Mouse (Mus musculus) megakaryocyte, embryonic 14.5 days (primary cell): ENCODE measurements around the gene Cstad. TPM values are rescaled to one million over a fixed set of nuclear protein-coding genes. Genes with fewer than 3 reads are reported as not detected.

ENCODE experiments used
- H3K27me3 ChIP-seq: replicated peaks from 2 replicates; pipeline ENCODE3; 2012; ENCODE audit warnings: inconsistent platforms
- H3K36me3 ChIP-seq: replicated peaks from 2 replicates; pipeline ENCODE3; 2012; ENCODE audit warnings: low read length, inconsistent platforms, mixed read lengths
- H3K4me1 ChIP-seq: 2 replicates; pipeline ENCODE4 v1.6.1; 2012; ENCODE audit warnings: inconsistent platforms
- H3K4me3 ChIP-seq: replicated peaks from 2 replicates; pipeline ENCODE3; 2012; ENCODE audit warnings: moderate library complexity, mild to moderate bottlenecking, inconsistent platforms
- H3K9me3 ChIP-seq: 2 replicates; pipeline ENCODE4 v1.6.1; 2012; ENCODE audit warnings: inconsistent platforms
- FLI1 ChIP-seq: IDR thresholded peaks from 2 replicates; pipeline ENCODE4 v1.6.1; 2012; ENCODE audit warnings: low read length, inconsistent platforms, mixed read lengths
- GATA1 ChIP-seq: IDR thresholded peaks from 3 replicates; pipeline ENCODE4 v1.6.1; 2012; ENCODE audit warnings: mixed read lengths, low read length, inconsistent platforms, borderline replicate concordance
- polyA plus RNA-seq: library from polyadenylated mRNA; stranded (reverse); fragments of >175 nt; gene quantifications from 2 replicates; pipeline ENCODE4 v1.2.3, GENCODE M21; 2012; ENCODE audit warnings: low replicate concordance; ENCODE audit not compliant: insufficient read depth

Gene Cstad
- polyA plus RNA-seq, 1 experiment = not detected

DNA sequence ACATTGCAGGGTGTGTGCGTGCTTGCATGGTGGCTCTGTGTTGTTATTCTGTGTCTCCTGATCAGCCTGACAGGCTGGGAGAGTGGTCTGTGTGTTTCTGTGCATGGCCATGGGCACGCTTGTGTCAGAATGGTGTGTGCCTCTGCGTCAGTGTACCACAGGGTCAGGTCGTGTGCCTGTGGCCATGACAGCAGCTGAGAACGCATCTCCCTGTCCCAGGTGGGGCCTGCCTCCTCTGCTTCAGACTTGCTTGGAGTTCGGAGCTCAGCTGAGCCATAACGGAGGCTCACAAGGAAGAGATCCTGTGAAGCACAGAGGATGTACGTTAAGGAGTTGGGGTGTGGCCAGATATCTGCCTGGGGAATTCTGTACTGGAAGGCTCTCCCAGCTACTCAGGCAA lies 13.1 kb downstream of the Cstad start:
- peaks cover 83% of the 10 kb centered on the region for H3K27me3 ChIP-seq
- no peaks in the 10 kb centered on the region for H3K9me3 ChIP-seq
- no peaks in the 10 kb centered on the region for H3K36me3 ChIP-seq
- peaks cover 29% of the 10 kb centered on the region for H3K4me1 ChIP-seq
- TF ChIP-seq FLI1 = no peak
- TF ChIP-seq GATA1 = no peak
- H3K4me3 ChIP-seq = peak overlapping the region; percentile 24

DNA sequence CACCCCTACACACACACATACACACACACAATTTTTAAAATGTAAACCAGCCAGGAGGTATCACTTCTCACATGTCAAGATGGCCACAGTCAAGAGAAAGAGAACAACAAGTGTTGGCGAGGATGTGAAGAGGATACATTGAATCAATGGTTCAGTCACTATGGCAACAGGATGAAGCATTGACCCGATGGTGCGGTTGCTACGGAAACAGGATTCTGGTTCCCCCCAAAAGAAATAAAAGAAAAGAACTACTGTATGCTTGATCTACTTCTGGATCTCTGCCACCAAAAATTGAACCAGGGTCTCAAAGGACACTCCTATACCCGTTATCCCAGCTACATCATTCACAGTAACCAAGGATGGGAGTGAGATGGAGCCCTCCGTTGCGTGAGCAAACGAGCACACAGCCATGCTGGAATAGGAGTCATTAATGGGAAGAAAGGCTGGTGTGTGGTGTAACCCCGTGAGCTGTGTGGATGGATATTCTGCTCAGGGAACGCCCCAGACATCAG lies 13.9 kb downstream of the Cstad start:
- no peaks in the 10 kb centered on the region for H3K9me3 ChIP-seq
- no peak overlapping the region for H3K4me3 ChIP-seq
- H3K36me3 ChIP-seq = no peaks in the 10 kb centered on the region
- H3K27me3 ChIP-seq = peaks cover 82% of the 10 kb centered on the region
- TF ChIP-seq GATA1 (no peak), FLI1 (no peak)
- peaks cover 21% of the 10 kb centered on the region for H3K4me1 ChIP-seq

DNA sequence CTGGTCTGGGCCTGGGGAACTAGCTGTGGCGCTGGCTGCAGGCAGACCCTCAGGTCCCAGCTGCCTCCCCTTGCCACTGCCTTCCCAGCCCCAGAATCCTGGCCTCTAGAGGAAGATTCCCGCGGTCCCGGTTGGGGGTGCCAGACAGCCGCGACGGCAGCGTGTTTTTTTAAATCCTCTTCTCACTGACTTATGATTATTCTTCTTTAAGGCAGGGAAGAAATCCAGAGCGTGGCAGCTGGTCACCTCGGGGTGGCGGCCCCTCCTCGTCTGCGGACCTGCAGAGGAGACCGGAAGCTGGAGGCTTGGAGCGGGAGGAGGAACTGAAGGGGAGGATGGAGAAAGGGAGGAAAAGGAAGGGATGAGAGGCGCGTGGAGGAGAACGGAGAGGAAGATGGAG lies 18.7 kb downstream of the Cstad start:
- peaks cover 14% of the 10 kb centered on the region for H3K4me1 ChIP-seq
- no peak overlapping the region for H3K4me3 ChIP-seq
- H3K27me3 ChIP-seq = peaks cover 72% of the 10 kb centered on the region
- TF ChIP-seq FLI1 (no peak), GATA1 (no peak)
- H3K9me3 ChIP-seq = no peaks in the 10 kb centered on the region
- H3K36me3 ChIP-seq = no peaks in the 10 kb centered on the region

- TF ChIP-seq GATA1 (no peak), FLI1 (no peak)
- H3K36me3 ChIP-seq = no peaks in the 10 kb centered on the region
- peaks cover 64% of the 10 kb centered on the region for H3K27me3 ChIP-seq
- H3K9me3 ChIP-seq = peaks cover 4% of the 10 kb centered on the region
- H3K4me1 ChIP-seq = peaks cover 21% of the 10 kb centered on the region
- no peak overlapping the region for H3K4me3 ChIP-seq
Observed at GRCm38 (mm10) chr2:30614151-30614923, 19.5 kb downstream of the Cstad start.

DNA sequence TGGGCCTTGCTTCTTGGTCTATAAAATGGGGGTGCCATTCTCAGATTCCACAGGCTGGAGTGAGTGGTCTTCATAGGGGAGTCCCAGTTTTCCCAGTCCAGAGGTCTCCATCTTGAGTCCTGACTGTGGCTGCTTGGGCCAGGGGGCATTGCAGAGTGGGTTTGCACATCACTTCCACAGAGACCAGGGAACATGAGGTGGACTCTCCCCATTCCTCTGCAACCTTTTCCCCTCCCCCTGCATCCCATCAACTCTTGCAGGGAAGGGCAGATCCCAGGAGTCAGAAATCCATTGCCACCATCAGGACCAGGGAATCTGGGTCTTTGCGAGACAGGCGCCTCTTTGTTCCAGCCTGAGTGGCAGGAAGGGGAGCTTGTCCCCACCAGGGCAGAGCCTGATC lies 21.0 kb downstream of the Cstad start:
- H3K9me3 ChIP-seq = peaks cover 15% of the 10 kb centered on the region

GRCm38 (mm10) chr2:30616464-30616863 lies 21.6 kb downstream of the Cstad start:
- Histone ChIP-seq H3K9me3 (peaks cover 15% of the 10 kb centered on the region), H3K4me3 (no peak overlapping the region), H3K27me3 (peaks cover 57% of the 10 kb centered on the region), H3K4me1 (peaks cover 21% of the 10 kb centered on the region), H3K36me3 (no peaks in the 10 kb centered on the region)
- TF ChIP-seq GATA1 (no peak), FLI1 (no peak)

More for the DNA sequence above, 21.0 kb downstream of the Cstad start:
- peaks cover 60% of the 10 kb centered on the region for H3K27me3 ChIP-seq
- H3K4me1 ChIP-seq = peaks cover 21% of the 10 kb centered on the region
- no peak for TF ChIP-seq FLI1
- H3K36me3 ChIP-seq = no peaks in the 10 kb centered on the region
- no peak overlapping the region for H3K4me3 ChIP-seq

DNA sequence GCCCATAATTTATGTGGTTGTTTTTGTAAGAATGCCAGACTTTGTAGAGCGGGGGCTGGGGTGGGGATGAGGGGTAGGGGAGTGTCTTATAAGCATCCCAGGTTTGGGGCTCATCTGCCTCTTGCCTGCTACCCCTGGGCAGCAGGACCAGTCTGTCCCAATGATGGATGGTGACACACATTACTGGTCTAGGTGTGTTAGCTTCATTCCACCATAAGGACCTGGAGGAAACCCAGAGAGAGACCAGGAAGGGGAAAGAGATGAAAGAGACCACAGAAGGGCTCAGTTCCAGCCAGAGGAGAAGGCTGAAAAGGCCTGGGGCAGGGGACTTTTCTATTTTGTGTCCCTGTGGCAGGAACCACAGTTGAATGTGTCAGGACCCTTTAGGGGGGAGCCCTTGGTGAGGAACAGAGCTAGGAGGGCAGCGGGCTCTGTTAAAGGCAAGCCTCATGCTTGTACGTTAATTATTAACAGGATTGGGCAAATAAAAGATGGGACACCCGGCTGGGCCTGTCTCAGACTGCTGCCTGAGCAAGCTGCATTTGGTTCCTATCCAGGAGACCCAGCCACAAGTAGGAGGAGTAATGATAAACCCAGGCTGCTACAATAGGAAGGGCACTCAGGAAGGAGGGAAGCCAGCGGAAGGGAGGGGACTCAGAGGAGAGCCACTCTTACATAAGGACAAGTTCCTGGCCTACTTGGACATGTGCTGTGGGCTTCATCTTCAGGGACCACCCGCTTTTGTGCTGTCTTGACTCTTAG lies 23.8 kb downstream of the Cstad start:
- Histone ChIP-seq H3K27me3 (peaks cover 42% of the 10 kb centered on the region), H3K4me3 (no peak overlapping the region), H3K9me3 (peaks cover 15% of the 10 kb centered on the region), H3K36me3 (no peaks in the 10 kb centered on the region), H3K4me1 (peaks cover 26% of the 10 kb centered on the region)
- TF ChIP-seq GATA1 (no peak), FLI1 (no peak)

DNA sequence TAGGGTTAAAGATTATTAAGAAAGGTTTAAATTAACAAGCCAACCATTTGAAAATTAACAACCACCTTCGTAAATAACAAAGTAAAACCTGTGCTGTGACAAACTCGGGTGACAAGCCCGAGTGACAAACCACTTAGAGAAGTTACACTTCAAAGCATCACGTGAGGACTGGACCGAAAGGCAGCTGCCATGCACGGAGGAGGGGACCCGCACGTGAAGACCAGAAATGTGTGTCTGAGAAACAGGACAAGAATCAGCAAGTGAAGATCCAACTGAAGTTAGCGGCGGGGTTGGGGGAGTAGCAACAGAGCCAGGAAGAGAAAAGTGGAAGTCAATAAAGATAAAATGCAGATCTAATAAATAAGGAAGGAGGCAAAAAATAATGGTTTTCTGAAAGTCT lies 29.0 kb downstream of the Cstad start:
- Histone ChIP-seq H3K9me3 (peaks cover 18% of the 10 kb centered on the region), H3K4me3 (no peak overlapping the region), H3K36me3 (no peaks in the 10 kb centered on the region), H3K4me1 (peaks cover 30% of the 10 kb centered on the region), H3K27me3 (peaks cover 4% of the 10 kb centered on the region)
- TF ChIP-seq FLI1 (no peak), GATA1 (no peak)

- peaks cover 5% of the 10 kb centered on the region; the same call in 1 of the 2 replicates for H3K9me3 ChIP-seq
- TF ChIP-seq GATA1 (no peak), FLI1 (no peak)
- peaks cover 11% of the 10 kb centered on the region for H3K27me3 ChIP-seq
- H3K4me3 ChIP-seq = no peak overlapping the region
- H3K36me3 ChIP-seq = no peaks in the 10 kb centered on the region
- peaks cover 40% of the 10 kb centered on the region for H3K4me1 ChIP-seq
Observed at GRCm38 (mm10) chr2:30625296-30625826, 30.5 kb downstream of the Cstad start.
